Mouse (Mus musculus) heart, postnatal 0 days (tissue): ENCODE measurements around the gene Nadk2. TPM values are rescaled to one million over a fixed set of nuclear protein-coding genes. Genes with fewer than 3 reads are reported as not detected.

ENCODE experiments used
- ATAC-seq: fragments of 200-750 bp; cut with Nextera tagmentation; 2 replicates; pipeline ENCODE4 v1.8.0; 2017; ENCODE audit warnings: low read depth, moderate number of reproducible peaks, moderate library complexity; ENCODE audit not compliant: insufficient read depth
- DNase-seq: peaks from one replicate; pipeline ENCODE4 v3.0.0-alpha.2; 2016; ENCODE audit warnings: low spot score
- H3K27ac ChIP-seq: fragments of 300-500 bp; sonication (generic); 2 replicates; pipeline ENCODE4 v1.5.1; 2014; ENCODE audit warnings: low read depth, mild to moderate bottlenecking
- H3K27me3 ChIP-seq: fragments of 300-500 bp; sonication (generic); 2 replicates; pipeline ENCODE4 v1.6.1; 2014; ENCODE audit warnings: low read length, mixed read lengths; ENCODE audit not compliant: control insufficient read depth, insufficient read depth
- H3K36me3 ChIP-seq: fragments of 300-500 bp; sonication (generic); replicated peaks from 2 replicates; pipeline ENCODE4 v1.6.1; 2014; ENCODE audit warnings: low read length, mixed read lengths; ENCODE audit not compliant: control insufficient read depth, insufficient read depth
- H3K4me1 ChIP-seq: fragments of 300-500 bp; sonication (generic); 2 replicates; pipeline ENCODE4 v1.6.1; 2014; ENCODE audit warnings: antibody characterized with exemption; ENCODE audit not compliant: control insufficient read depth, insufficient read depth
- H3K4me2 ChIP-seq: fragments of 300-500 bp; sonication (generic); 2 replicates; pipeline ENCODE4 v1.6.1; 2014; ENCODE audit warnings: low read depth, mild to moderate bottlenecking, low read length, moderate library complexity
- H3K4me3 ChIP-seq: fragments of 300-500 bp; sonication (generic); 2 replicates; pipeline ENCODE4 v1.5.1; 2014; ENCODE audit warnings: low read depth, low read length
- H3K9ac ChIP-seq: fragments of 300-500 bp; sonication (generic); replicated peaks from 2 replicates; pipeline ENCODE4 v1.6.1; 2014; ENCODE audit warnings: low read depth, low read length, mixed read lengths
- H3K9me3 ChIP-seq: fragments of 300-500 bp; sonication (generic); replicated peaks from 2 replicates; pipeline ENCODE4 v1.6.1; 2016; ENCODE audit warnings: low read length; ENCODE audit not compliant: control insufficient read depth
- CTCF ChIP-seq: IDR thresholded peaks from 2 replicates; pipeline ENCODE4 v1.5.1; 2016; ENCODE audit warnings: antibody characterized with exemption, control low read depth, low read depth
- EP300 ChIP-seq: IDR thresholded peaks from 2 replicates; pipeline ENCODE4 v1.6.1; 2016; ENCODE audit warnings: antibody characterized with exemption, low read depth
- WGBS: fragments of 180-500 bp; shearing (Covaris S2); extraction: QIAGEN DNeasy Blood & Tissue Kit; methylation state at CpG from one replicate; pipeline ENCODE4 v1.1.7; 2014; 5-methylcytosine and 5-hydroxymethylcytosine counted together
- polyA plus RNA-seq: library from polyadenylated mRNA; unstranded; fragments of >200 nt; fragmentation: Nextera tagmentation; extraction: Ambion mirVana; gene quantifications from 2 replicates; pipeline ENCODE4 v1.2.1, GENCODE M21; 2015
- total RNA-seq: library from RNA; depleted of rRNA; stranded (reverse); fragments of >200 nt; gene quantifications from 2 replicates; pipeline ENCODE4 v1.2.3, GENCODE M21; 2014; ENCODE audit warnings: low replicate concordance

The Nadk2 gene
- total and polyA plus RNA-seq, 2 experiments from 2014 or later, result 33.8 to 41.6 TPM

GRCm38 (mm10) chr15:9070353-9070752, 707 bp upstream of the Nadk2 start:
- ATAC-seq (no peak), DNase-seq (no peak)
- TF ChIP-seq CTCF, result no peak
- no peak for TF ChIP-seq EP300
- Histone ChIP-seq H3K9me3 (no peaks in the 10 kb centered on the region), H3K4me3 (peak overlapping the region; percentile 89), H3K4me2 (peak overlapping the region; percentile 93), H3K9ac (peak overlapping the region; percentile 93), H3K36me3 (no peaks in the 10 kb centered on the region), H3K27ac (peak overlapping the region; percentile 84), H3K27me3 (no peaks in the 10 kb centered on the region), H3K4me1 (peaks cover 27% of the 10 kb centered on the region)
- WGBS, result 5% methylated on average over 3 of the region's 3 CpGs

- H3K4me1 ChIP-seq, result peaks cover 40% of the 10 kb centered on the region
- H3K4me3 ChIP-seq, result peak overlapping the region; percentile 89
- DNase-seq (no peak), ATAC-seq (peak; percentile 29)
- WGBS, result under 1% methylated on average over 55 of the region's 66 CpGs
- H3K9me3 ChIP-seq, result no peaks in the 10 kb centered on the region
- no peak for TF ChIP-seq CTCF
- TF ChIP-seq EP300, result no peak
- H3K27me3 ChIP-seq, result no peaks in the 10 kb centered on the region
- H3K36me3 ChIP-seq, result no peaks in the 10 kb centered on the region
- peak overlapping the region; percentile 93 for H3K9ac ChIP-seq
- H3K4me2 ChIP-seq, result peak overlapping the region; percentile 90
- peak overlapping the region; percentile 96 for H3K27ac ChIP-seq
Observed at GRCm38 (mm10) chr15:9071556-9072544, 790 bp downstream of the Nadk2 start.

- DNase-seq, result peak; percentile 75
- 11% methylated on average over 5 of the region's 5 CpGs for WGBS
- Histone ChIP-seq H3K27ac (peak overlapping the region; percentile 96), H3K4me1 (peaks cover 45% of the 10 kb centered on the region), H3K9me3 (no peaks in the 10 kb centered on the region), H3K36me3 (no peaks in the 10 kb centered on the region), H3K4me3 (peak overlapping the region; percentile 89), H3K4me2 (peak overlapping the region; percentile 90), H3K9ac (peak overlapping the region; percentile 93; the same call in 1 of the 2 replicates), H3K27me3 (no peaks in the 10 kb centered on the region)
- no peak for TF ChIP-seq CTCF
- TF ChIP-seq EP300, result no peak
- ATAC-seq, result no peak
Observed at GRCm38 (mm10) chr15:9072630-9073029, 1.6 kb downstream of the Nadk2 start.

- H3K4me3 ChIP-seq, result peak overlapping the region; percentile 89
- peak overlapping the region; percentile 96 for H3K27ac ChIP-seq
- ATAC-seq (no peak), DNase-seq (no peak)
- H3K27me3 ChIP-seq, result no peaks in the 10 kb centered on the region
- TF ChIP-seq EP300, result no peak
- TF ChIP-seq CTCF, result no peak
- no peaks in the 10 kb centered on the region for H3K9me3 ChIP-seq
- H3K9ac ChIP-seq, result peak overlapping the region; percentile 93
- 18% methylated on average over 12 of the region's 12 CpGs for WGBS
- H3K36me3 ChIP-seq, result no peaks in the 10 kb centered on the region
- H3K4me2 ChIP-seq, result peak overlapping the region; percentile 90
- peaks cover 49% of the 10 kb centered on the region for H3K4me1 ChIP-seq
Observed at GRCm38 (mm10) chr15:9073067-9073608, 2.1 kb downstream of the Nadk2 start.

- peak overlapping the region; percentile 96 for H3K27ac ChIP-seq
- peak overlapping the region; percentile 90 for H3K4me2 ChIP-seq
- 0 out of 2 replicates have a peak overlapping the region, but pooled peaks have one; percentile 42 for H3K9ac ChIP-seq
- ATAC-seq, result no peak
- no peak for DNase-seq
- TF ChIP-seq EP300, result no peak
- peaks cover 54% of the 10 kb centered on the region for H3K4me1 ChIP-seq
- no peaks in the 10 kb centered on the region for H3K27me3 ChIP-seq
- 61% methylated on average over 5 of the region's 5 CpGs for WGBS
- no peaks in the 10 kb centered on the region for H3K9me3 ChIP-seq
- peak overlapping the region; percentile 89 for H3K4me3 ChIP-seq
- H3K36me3 ChIP-seq, result no peaks in the 10 kb centered on the region
Observed at GRCm38 (mm10) chr15:9073684-9074083, 2.6 kb downstream of the Nadk2 start.
